7 mouse cellular contexts compared by ENCODE assay signal in the genomic region with DNA sequence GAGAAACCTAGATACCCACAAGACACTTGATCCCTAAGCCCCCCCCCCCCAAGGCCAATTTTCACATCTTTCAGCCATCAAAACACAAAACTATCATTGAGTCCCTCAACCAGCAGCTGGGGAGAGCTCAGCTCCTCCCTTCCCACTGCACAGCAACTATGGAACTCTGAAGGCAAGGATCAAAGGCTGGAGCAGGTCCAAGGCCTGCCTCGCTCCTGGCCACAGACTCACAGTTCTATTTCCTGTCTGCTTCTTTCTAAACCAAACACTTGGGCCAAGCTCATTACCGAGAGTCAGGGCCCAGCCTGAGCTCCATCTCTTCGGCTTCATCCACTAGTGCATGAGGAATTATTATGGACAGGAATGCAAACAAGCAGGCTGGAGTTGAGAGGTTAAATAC. TPM values are rescaled to one million over a fixed set of nuclear protein-coding genes. Genes with fewer than 3 reads are reported as not detected.
DNase-seq lines count a peak whose midpoint lies in the region; ATAC-seq lines count a peak whose summit lies in the region.

No protein-coding gene starts in this region.

- H3K9me3 ChIP-seq in embryonic facial prominence, embryonic 14.5 days (ENCODE audit: control insufficient read depth, low read length): no peaks in the 10 kb centered on the region
- no peaks in the 10 kb centered on the region for H3K9me3 ChIP-seq in heart, embryonic 10.5 days
- no peaks in the 10 kb centered on the region; the same call in 1 of the 2 replicates for H3K9me3 ChIP-seq in kidney, embryonic 14.5 days (ENCODE audit: control insufficient read depth, low read length)
- no peaks in the 10 kb centered on the region for H3K9me3 ChIP-seq in limb, embryonic 15.5 days

- H3K9ac ChIP-seq in embryonic facial prominence, embryonic 14.5 days (ENCODE audit: low read depth, low read length): no peak overlapping the region
- no peak overlapping the region for H3K9ac ChIP-seq in kidney, embryonic 14.5 days (ENCODE audit: low read depth, low read length)
- no peak overlapping the region for H3K9ac ChIP-seq in limb, embryonic 15.5 days

- 9% methylated on average over 3 of the region's 3 CpGs for WGBS in embryonic facial prominence, embryonic 14.5 days
- 36% methylated on average over 3 of the region's 3 CpGs for WGBS in heart, embryonic 10.5 days
- 6% methylated on average over 3 of the region's 3 CpGs for WGBS in kidney, embryonic 14.5 days
- 3% methylated on average over 3 of the region's 3 CpGs for WGBS in limb, embryonic 15.5 days

- peak; percentile 75 for ATAC-seq in embryonic facial prominence, embryonic 14.5 days (ENCODE audit: low read depth)
- peak; percentile 62 for ATAC-seq in kidney, embryonic 14.5 days (ENCODE audit: low FRiP score, low TSS enrichment)
- peak; percentile 63 for ATAC-seq in limb, embryonic 15.5 days (ENCODE audit: insufficient number of reproducible peaks, low FRiP score, low TSS enrichment, low read depth)

- no peaks in the 10 kb centered on the region for H3K27me3 ChIP-seq in embryonic facial prominence, embryonic 14.5 days (replicated peaks; ENCODE audit: control insufficient read depth, insufficient read depth, low read length)
- no peaks in the 10 kb centered on the region for H3K27me3 ChIP-seq in heart, embryonic 10.5 days (ENCODE audit: insufficient read depth, poor library complexity, severe bottlenecking)
- H3K27me3 ChIP-seq in kidney, embryonic 14.5 days (ENCODE audit: control insufficient read depth, insufficient read depth, low read length): no peaks in the 10 kb centered on the region
- no peaks in the 10 kb centered on the region for H3K27me3 ChIP-seq in limb, embryonic 15.5 days

- peak overlapping the region; percentile 47 for H3K27ac ChIP-seq in embryonic facial prominence, embryonic 14.5 days (replicated peaks; ENCODE audit: low read depth, low read length)
- peak overlapping the region; percentile 62 for H3K27ac ChIP-seq in heart, embryonic 10.5 days
- peak overlapping the region; percentile 73 for H3K27ac ChIP-seq in kidney, embryonic 14.5 days (ENCODE audit: low read depth, low read length)
- peak overlapping the region; percentile 86 for H3K27ac ChIP-seq in limb, embryonic 15.5 days

- H3K4me3 ChIP-seq in embryonic facial prominence, embryonic 14.5 days (ENCODE audit: low read depth, low read length): no peak overlapping the region
- no peak overlapping the region for H3K4me3 ChIP-seq in heart, embryonic 10.5 days
- no peak overlapping the region for H3K4me3 ChIP-seq in kidney, embryonic 14.5 days (ENCODE audit: low read length)
- no peak overlapping the region for H3K4me3 ChIP-seq in limb, embryonic 15.5 days

- no peaks in the 10 kb centered on the region for H3K36me3 ChIP-seq in embryonic facial prominence, embryonic 14.5 days (ENCODE audit: control insufficient read depth, insufficient read depth, low read length)
- peaks cover 8% of the 10 kb centered on the region; the same call in 1 of the 2 replicates for H3K36me3 ChIP-seq in heart, embryonic 10.5 days
- no peaks in the 10 kb centered on the region for H3K36me3 ChIP-seq in kidney, embryonic 14.5 days (ENCODE audit: control insufficient read depth, insufficient read depth, low read length)
- H3K36me3 ChIP-seq in limb, embryonic 15.5 days: no peaks in the 10 kb centered on the region

- no peak overlapping the region for H3K4me2 ChIP-seq in embryonic facial prominence, embryonic 14.5 days (ENCODE audit: low read depth, low read length)
- H3K4me2 ChIP-seq in kidney, embryonic 14.5 days (replicated peaks; ENCODE audit: low read depth, low read length): no peak overlapping the region
- 0 out of 2 replicates have a peak overlapping the region, but pooled peaks have one; percentile 4 for H3K4me2 ChIP-seq in limb, embryonic 15.5 days

- peak; percentile 89 for DNase-seq in brain, adult 2 months (ENCODE audit: low read depth, low spot score)
- DNase-seq in embryonic facial prominence, embryonic 14.5 days (ENCODE audit: low spot score): peak; percentile 95
- no peak for DNase-seq in heart, embryonic 10.5 days (ENCODE audit: low spot score)
- DNase-seq in ovary, postnatal 10 days (ENCODE audit: low spot score): peak; percentile 52
- DNase-seq in thymus, postnatal 4 days: no peak

- peaks cover 24% of the 10 kb centered on the region for H3K4me1 ChIP-seq in embryonic facial prominence, embryonic 14.5 days (ENCODE audit: control insufficient read depth, insufficient read depth, low read length)
- H3K4me1 ChIP-seq in heart, embryonic 10.5 days: peaks cover 61% of the 10 kb centered on the region
- peaks cover 36% of the 10 kb centered on the region for H3K4me1 ChIP-seq in kidney, embryonic 14.5 days (ENCODE audit: control insufficient read depth, insufficient read depth, low read length)
- H3K4me1 ChIP-seq in limb, embryonic 15.5 days: peaks cover 60% of the 10 kb centered on the region

RNA-seq across cellular contexts. Expression of a gene that starts 58.9 kb away (rescaled TPM):
- 11.7 and 11.9 TPM in 2 replicates for polyA plus RNA-seq in embryonic facial prominence, embryonic 14.5 days (2014; fragmentation: Nextera tagmentation; extraction: Ambion mirVana)
- polyA plus RNA-seq in heart, embryonic 10.5 days (2016; fragmentation: Nextera tagmentation; extraction: Ambion mirVana): 11.2 and 12.2 TPM in 2 replicates
- 11.3 and 12.9 TPM in 2 replicates for polyA plus RNA-seq in kidney, embryonic 14.5 days (2014; fragmentation: Nextera tagmentation; extraction: Ambion mirVana)
- 11.1 and 15.2 TPM in 2 replicates for polyA plus RNA-seq in limb, embryonic 15.5 days (2015; fragmentation: Nextera tagmentation; extraction: Ambion mirVana)

Comparison
In these comparisons a context has a peak if more than half of its experiments do, and no peak if none do; other contexts are left out.
1. DNase-seq: peak in brain, adult 2 months (single experiment), embryonic facial prominence, embryonic 14.5 days (single experiment) and ovary, postnatal 10 days (single experiment); none in heart, embryonic 10.5 days (single experiment) and thymus, postnatal 4 days (single experiment).
2. Peak in every context shown above with its lines, with median percentiles within 50 percentile points of each other: ATAC-seq and H3K27ac ChIP-seq.